Mouse (Mus musculus) liver, postnatal 0 days (tissue): ENCODE measurements at regions not wholly inside any gene's neighbourhood (a gene's known extent, or its start where the extent isn't known, plus 50 kb on each side); places are given as distances from the start of the nearest gene placed in this dataset.

ENCODE experiments used
- CTCF ChIP-seq: sonication (generic); IDR thresholded peaks from 2 replicates; pipeline ENCODE4 v1.5.1; 2016; ENCODE audit warnings: antibody characterized with exemption, low read depth
- EP300 ChIP-seq: IDR thresholded peaks from 2 replicates; pipeline ENCODE4 v1.6.1; 2016; ENCODE audit warnings: antibody characterized with exemption, low read depth, mild to moderate bottlenecking

GRCm38 (mm10) chr2:178727930-178728793 lies 297.8 kb downstream of the Cdh26 start:
- TF ChIP-seq CTCF: no peak
- no peak for TF ChIP-seq EP300
